Mouse (Mus musculus) forebrain, embryonic 16.5 days (tissue): ENCODE measurements around the gene Mpv17. TPM values are rescaled to one million over a fixed set of nuclear protein-coding genes. Genes with fewer than 3 reads are reported as not detected.

Source experiments
- ATAC-seq: fragments of 200-750 bp; cut with Nextera tagmentation; 2 replicates; pipeline ENCODE4 v1.8.0; 2017; ENCODE audit warnings: mild to moderate bottlenecking, moderate library complexity
- H3K27ac ChIP-seq: fragments of 300-500 bp; sonication (generic); 2 replicates; pipeline ENCODE4 v1.5.1; 2014; ENCODE audit warnings: low read length, control low read depth
- H3K27me3 ChIP-seq: fragments of 300-500 bp; sonication (generic); replicated peaks from 2 replicates; pipeline ENCODE4 v1.6.1; 2014; ENCODE audit warnings: low read length; ENCODE audit not compliant: control insufficient read depth, insufficient read depth
- H3K36me3 ChIP-seq: fragments of 300-500 bp; sonication (generic); 2 replicates; pipeline ENCODE4 v1.6.1; 2014; ENCODE audit not compliant: control insufficient read depth, insufficient read depth
- H3K4me1 ChIP-seq: fragments of 300-500 bp; sonication (generic); replicated peaks from 2 replicates; pipeline ENCODE4 v1.6.1; 2014; ENCODE audit warnings: low read length; ENCODE audit not compliant: control insufficient read depth, insufficient read depth
- H3K4me2 ChIP-seq: fragments of 300-500 bp; sonication (generic); 2 replicates; pipeline ENCODE4 v1.6.1; 2014; ENCODE audit warnings: mild to moderate bottlenecking, low read length, control low read depth
- H3K4me3 ChIP-seq: fragments of 300-500 bp; sonication (generic); replicated peaks from 2 replicates; pipeline ENCODE4 v1.5.1; 2014; ENCODE audit warnings: mild to moderate bottlenecking, low read length, control low read depth
- H3K9ac ChIP-seq: fragments of 300-500 bp; sonication (generic); replicated peaks from 2 replicates; pipeline ENCODE4 v1.6.1; 2014; ENCODE audit warnings: low read depth, low read length, control low read depth
- H3K9me3 ChIP-seq: fragments of 300-500 bp; sonication (generic); 2 replicates; pipeline ENCODE4 v1.6.1; 2016; ENCODE audit warnings: low read length; ENCODE audit not compliant: control insufficient read depth
- WGBS: fragments of 180-500 bp; shearing (Covaris S2); extraction: QIAGEN DNeasy Blood & Tissue Kit; methylation state at CpG from one replicate; pipeline ENCODE4 v1.1.7; 2014; 5-methylcytosine and 5-hydroxymethylcytosine counted together
- polyA plus RNA-seq: library from polyadenylated mRNA; unstranded; fragments of >200 nt; fragmentation: Nextera tagmentation; extraction: Ambion mirVana; gene quantifications from 2 replicates; pipeline ENCODE4 v1.2.1, GENCODE M21; 2015

Gene Mpv17
- polyA plus RNA-seq, 1 experiment from 2014 or later = 50.1 TPM

DNA sequence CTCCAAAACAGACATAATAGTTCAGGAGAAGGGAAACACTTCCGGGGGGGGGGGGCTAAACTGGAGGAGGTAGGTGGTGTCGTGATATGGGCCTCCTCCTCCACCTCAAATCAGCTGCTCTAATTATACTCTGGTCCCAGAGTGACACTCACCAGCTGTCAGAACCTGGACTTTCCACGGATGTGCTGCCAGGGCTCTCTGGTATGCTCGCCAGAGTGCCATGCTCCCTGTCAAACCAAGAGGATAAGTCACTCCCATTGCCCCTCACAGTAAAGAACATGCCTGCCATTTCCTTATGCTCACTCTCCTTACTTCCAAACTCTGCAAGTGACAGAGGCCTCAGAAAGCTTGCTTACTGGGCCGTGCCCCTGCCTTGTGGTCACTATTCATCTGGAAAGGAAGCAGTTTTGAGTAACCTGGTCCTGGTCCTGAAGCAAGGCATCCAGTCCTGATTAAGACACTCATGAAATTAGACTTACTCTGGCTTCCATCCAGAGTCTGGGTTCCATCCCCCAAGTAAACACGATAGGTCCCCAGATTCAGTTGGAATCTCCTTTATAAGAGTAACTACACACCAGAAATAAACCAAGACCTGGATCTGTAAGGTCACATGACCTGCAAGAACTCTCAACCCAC, 417 bp downstream of the Mpv17 start:
- peak overlapping the region; percentile 26; the same call in 1 of the 2 replicates for H3K27ac ChIP-seq
- peak overlapping the region; percentile 91 for H3K4me2 ChIP-seq
- H3K27me3 ChIP-seq = no peaks in the 10 kb centered on the region
- no peaks in the 10 kb centered on the region for H3K9me3 ChIP-seq
- H3K9ac ChIP-seq = peak overlapping the region; percentile 77
- ATAC-seq = peak; percentile 32
- H3K36me3 ChIP-seq = peaks cover 15% of the 10 kb centered on the region
- H3K4me1 ChIP-seq = peaks cover 14% of the 10 kb centered on the region
- WGBS = 32% methylated on average over 6 of the region's 6 CpGs
- peak overlapping the region; percentile 75 for H3K4me3 ChIP-seq

GRCm38 (mm10) chr5:31151746-31152145, 2.3 kb downstream of the Mpv17 start:
- H3K4me3 ChIP-seq = no peak overlapping the region
- no peaks in the 10 kb centered on the region for H3K36me3 ChIP-seq
- H3K4me1 ChIP-seq = peaks cover 14% of the 10 kb centered on the region
- H3K9ac ChIP-seq = no peak overlapping the region
- no peak overlapping the region for H3K27ac ChIP-seq
- no peak for ATAC-seq
- no peaks in the 10 kb centered on the region for H3K9me3 ChIP-seq
- 88% methylated on average over 3 of the region's 3 CpGs for WGBS
- no peaks in the 10 kb centered on the region for H3K27me3 ChIP-seq
- H3K4me2 ChIP-seq = no peak overlapping the region

DNA sequence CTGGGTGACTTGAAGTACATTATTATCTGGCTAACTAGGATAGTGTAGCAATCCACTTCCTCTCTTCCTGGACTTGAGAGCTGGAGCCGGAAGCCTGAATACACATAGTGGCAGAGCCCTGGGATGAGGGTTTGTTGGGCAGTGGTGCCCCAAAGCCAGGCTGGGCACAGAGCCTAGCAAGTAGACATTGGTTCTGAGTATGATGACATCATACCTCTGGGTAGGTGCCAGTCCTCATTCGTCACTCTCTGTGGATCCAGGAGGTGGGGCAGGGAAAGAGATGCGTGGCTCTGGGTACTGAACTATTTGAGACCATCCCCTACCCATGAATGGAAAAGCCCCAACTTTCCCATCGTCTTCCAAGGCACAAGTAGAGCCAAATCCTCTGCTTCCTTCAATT, 4.3 kb downstream of the Mpv17 start:
- H3K9me3 ChIP-seq = no peaks in the 10 kb centered on the region
- H3K4me2 ChIP-seq = no peak overlapping the region
- H3K9ac ChIP-seq = no peak overlapping the region
- no peak overlapping the region for H3K27ac ChIP-seq
- no peaks in the 10 kb centered on the region for H3K36me3 ChIP-seq
- peaks cover 12% of the 10 kb centered on the region for H3K4me1 ChIP-seq
- H3K4me3 ChIP-seq = no peak overlapping the region
- no peaks in the 10 kb centered on the region for H3K27me3 ChIP-seq
- WGBS = 65% methylated on average over 4 of the region's 4 CpGs
- no peak for ATAC-seq

- Histone ChIP-seq H3K27ac (no peak overlapping the region), H3K4me2 (no peak overlapping the region), H3K36me3 (no peaks in the 10 kb centered on the region), H3K9ac (no peak overlapping the region), H3K4me3 (no peak overlapping the region), H3K9me3 (no peaks in the 10 kb centered on the region), H3K27me3 (peaks cover 51% of the 10 kb centered on the region), H3K4me1 (peaks cover 18% of the 10 kb centered on the region)
- ATAC-seq = no peak
- WGBS = 13% methylated on average over 9 of the region's 9 CpGs
Measured at GRCm38 (mm10) chr5:31138968-31139425, 15.1 kb downstream of the Mpv17 start.

GRCm38 (mm10) chr5:31138241-31138967, 15.6 kb downstream of the Mpv17 start, which contains the start of gene Ucn:
Ucn (minus strand) TSS chr5:31138829.
- Histone ChIP-seq H3K27me3 (peaks cover 52% of the 10 kb centered on the region), H3K9ac (0 out of 2 replicates have a peak within 1 kb of the TSS, but pooled peaks have one; percentile 22), H3K27ac (no peak within 1 kb of the TSS), H3K4me3 (peak within 1 kb of the TSS; percentile 30), H3K4me2 (peak within 1 kb of the TSS; percentile 51), H3K4me1 (peaks cover 18% of the 10 kb centered on the region), H3K9me3 (no peaks in the 10 kb centered on the region), H3K36me3 (no peaks in the 10 kb centered on the region)
- under 1% methylated on average over 52 of the region's 52 CpGs for WGBS
- ATAC-seq = no peak

DNA sequence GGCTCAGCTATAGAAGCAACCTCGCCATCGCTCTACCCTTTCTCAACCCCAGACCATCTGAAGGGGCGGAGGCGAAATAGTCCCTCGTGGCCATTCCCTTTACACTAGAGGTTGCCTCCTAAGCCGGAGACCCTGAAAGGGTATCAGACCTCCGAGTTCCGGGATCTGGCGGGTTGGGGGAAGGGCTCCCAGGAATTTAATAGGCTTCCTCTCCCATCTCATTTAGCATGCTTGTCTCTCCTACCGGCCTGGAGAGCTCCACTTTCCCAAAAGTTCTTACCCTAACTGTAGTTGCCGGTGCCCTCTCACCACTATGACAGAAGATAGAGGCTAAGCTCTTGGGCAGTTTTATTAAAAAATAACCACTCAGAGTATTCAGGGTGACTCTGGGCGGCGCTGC, 16.4 kb downstream of the Mpv17 start:
- Histone ChIP-seq H3K4me2 (peak overlapping the region; percentile 51), H3K27me3 (peaks cover 54% of the 10 kb centered on the region), H3K9ac (no peak overlapping the region), H3K9me3 (no peaks in the 10 kb centered on the region), H3K4me1 (peaks cover 18% of the 10 kb centered on the region), H3K4me3 (peak overlapping the region; percentile 30), H3K36me3 (no peaks in the 10 kb centered on the region), H3K27ac (no peak overlapping the region)
- WGBS = 2% methylated on average over 13 of the region's 13 CpGs
- no peak for ATAC-seq

DNA sequence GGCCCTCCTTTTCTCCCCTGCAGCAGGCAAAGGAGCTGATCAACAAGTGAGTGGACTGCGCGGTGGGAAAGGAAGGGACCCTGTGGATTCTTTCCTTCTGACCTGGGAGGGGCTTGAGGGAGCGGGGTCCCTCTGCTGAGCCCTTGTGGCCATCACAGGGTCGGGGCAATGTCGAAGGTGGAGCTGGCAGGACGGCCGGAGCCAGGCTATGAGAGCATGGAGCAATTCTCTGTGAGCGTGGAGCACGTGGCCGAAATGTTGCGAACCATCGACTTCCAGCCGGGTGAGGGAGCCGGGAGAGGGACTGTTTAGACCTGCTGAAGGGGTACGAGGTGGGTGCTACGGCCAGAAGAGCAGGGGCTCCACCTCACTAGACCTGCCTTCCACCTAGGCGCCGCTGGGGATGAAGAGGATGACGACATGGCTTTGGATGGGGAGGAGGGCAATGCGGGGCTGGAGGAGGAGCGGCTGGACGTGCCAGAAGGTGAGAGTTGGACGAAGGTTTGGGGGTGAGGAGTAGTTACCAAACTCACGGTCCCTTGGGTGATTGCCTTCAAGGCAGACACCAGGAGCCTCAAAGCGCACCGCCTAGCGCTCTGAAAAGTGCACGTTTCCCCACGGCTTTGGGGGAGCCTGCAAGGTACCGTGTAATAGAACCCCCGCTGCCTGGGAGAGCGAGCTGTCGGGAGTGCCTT, 17.2 kb downstream of the Mpv17 start:
- peaks cover 18% of the 10 kb centered on the region for H3K4me1 ChIP-seq
- no peaks in the 10 kb centered on the region for H3K36me3 ChIP-seq
- no peaks in the 10 kb centered on the region for H3K9me3 ChIP-seq
- H3K27ac ChIP-seq = no peak overlapping the region
- ATAC-seq = no peak
- WGBS = 2% methylated on average over 33 of the region's 33 CpGs
- H3K4me2 ChIP-seq = peak overlapping the region; percentile 51
- H3K4me3 ChIP-seq = peak overlapping the region; percentile 30
- no peak overlapping the region for H3K9ac ChIP-seq
- peaks cover 54% of the 10 kb centered on the region for H3K27me3 ChIP-seq

DNA sequence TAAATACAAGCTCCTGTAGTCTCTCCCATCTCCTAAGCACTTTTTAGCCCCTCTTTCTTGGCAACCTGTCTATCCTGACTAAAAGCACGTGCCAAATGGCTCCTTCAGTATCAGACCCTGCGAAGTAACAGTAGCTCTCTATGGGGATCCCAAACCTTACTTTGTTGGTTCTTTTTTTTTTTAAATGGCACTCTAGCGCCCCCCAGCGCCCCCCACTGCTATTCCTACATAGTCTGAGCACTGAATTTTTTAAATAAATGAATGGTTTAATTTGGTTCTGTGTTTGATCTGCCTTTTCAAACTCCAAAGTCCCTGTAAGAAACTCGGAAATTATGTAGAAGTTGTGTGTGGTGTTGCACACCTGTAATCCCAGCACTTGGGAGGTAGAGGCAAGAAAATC, 28.0 kb downstream of the Mpv17 start:
- WGBS = 45% methylated on average over 5 of the region's 5 CpGs
- no peak for ATAC-seq

DNA sequence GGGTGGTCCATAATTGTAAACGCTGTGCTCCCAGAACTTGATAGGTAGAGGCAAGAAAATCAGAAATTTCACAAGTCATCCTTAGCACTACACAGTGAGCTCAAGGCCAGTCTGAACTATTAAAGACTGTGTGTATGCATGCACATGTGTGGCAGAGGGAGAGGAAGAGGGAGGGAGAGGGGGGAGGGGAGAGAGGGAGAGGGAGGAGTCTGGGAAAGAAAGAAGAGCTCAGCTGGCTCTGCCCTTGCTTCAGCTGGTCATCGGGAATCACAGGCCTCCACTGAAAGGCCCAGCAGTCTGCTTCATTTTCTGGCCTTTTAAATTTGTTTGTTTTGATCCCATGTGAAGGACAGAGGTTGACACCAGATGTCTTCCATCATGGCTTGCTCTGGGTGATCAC, 30.6 kb downstream of the Mpv17 start:
- no peak overlapping the region for H3K9ac ChIP-seq
- H3K9me3 ChIP-seq = no peaks in the 10 kb centered on the region
- H3K4me3 ChIP-seq = no peak overlapping the region
- no peaks in the 10 kb centered on the region for H3K36me3 ChIP-seq
- H3K27me3 ChIP-seq = no peaks in the 10 kb centered on the region
- no peak overlapping the region for H3K27ac ChIP-seq
- H3K4me1 ChIP-seq = no peaks in the 10 kb centered on the region
- H3K4me2 ChIP-seq = no peak overlapping the region
- ATAC-seq = no peak
- WGBS = 39% methylated on average over 2 of the region's 2 CpGs

More for the DNA sequence above, 28.0 kb downstream of the Mpv17 start:
- Histone ChIP-seq H3K4me2 (no peak overlapping the region), H3K4me1 (no peaks in the 10 kb centered on the region), H3K4me3 (no peak overlapping the region), H3K36me3 (no peaks in the 10 kb centered on the region), H3K9ac (no peak overlapping the region), H3K9me3 (no peaks in the 10 kb centered on the region), H3K27me3 (no peaks in the 10 kb centered on the region), H3K27ac (no peak overlapping the region)
